Mouse (Mus musculus): Measurements from ENCODE around the gene Spink4. TPM values are rescaled to one million over a fixed set of nuclear protein-coding genes. Genes with fewer than 3 reads are reported as not detected.

Spink4 gene
- polyA plus RNA-seq, 1 experiment from 2014 or later: 2.9 TPM

DNA sequence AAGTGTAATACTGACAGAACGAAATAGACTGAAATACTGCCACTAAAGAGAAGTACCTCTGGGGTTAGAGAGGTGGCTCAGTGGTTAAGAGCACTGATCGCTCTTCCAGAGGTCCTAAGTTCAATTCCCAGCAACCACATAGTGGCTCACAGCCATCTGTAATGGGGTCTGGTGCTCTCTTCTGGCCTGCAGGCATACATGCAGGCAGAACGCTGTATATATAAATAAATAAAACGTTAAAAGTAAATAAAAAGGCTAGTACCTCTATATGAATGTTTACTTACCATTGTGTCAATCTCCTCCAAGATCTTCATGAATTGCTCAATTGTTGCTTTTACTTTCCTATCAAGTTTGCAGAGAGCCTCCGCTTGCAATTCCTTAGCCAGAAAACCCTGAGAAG, 18.9 kb downstream of the Spink4 start:
- no peak for ATAC-seq (ENCODE audit: low read depth)
- WGBS (ENCODE audit: insufficient replicate concordance): 89% methylated on average over 5 of the region's 5 CpGs
- peaks cover 70% of the 10 kb centered on the region for H3K36me3 ChIP-seq (ENCODE audit: control insufficient read depth, insufficient read depth)

GRCm38 (mm10) chr4:40943651-40944050, 23.8 kb downstream of the Spink4 start:
- Histone ChIP-seq H3K4me2 (ENCODE audit: low read depth, low read length) (no peak overlapping the region), H3K9me3 (replicated peaks; ENCODE audit: control insufficient read depth, low read length) (peaks cover 4% of the 10 kb centered on the region; the same call in 1 of the 2 replicates), H3K4me1 (ENCODE audit: control insufficient read depth, low read depth, low read length) (peaks cover 23% of the 10 kb centered on the region), H3K27ac (ENCODE audit: low read length) (no peak overlapping the region), H3K4me3 (ENCODE audit: low read depth, low read length) (no peak overlapping the region), H3K27me3 (ENCODE audit: control insufficient read depth, insufficient read depth, low read depth, low read length) (no peaks in the 10 kb centered on the region), H3K9ac (ENCODE audit: low read depth, low read length) (no peak overlapping the region), H3K36me3 (ENCODE audit: control insufficient read depth, insufficient read depth) (peaks cover 54% of the 10 kb centered on the region)
- no peak for ATAC-seq (ENCODE audit: low read depth)
- 89% methylated on average over 5 of the region's 5 CpGs for WGBS (ENCODE audit: insufficient replicate concordance)

More for the DNA sequence above, 18.9 kb downstream of the Spink4 start:
- peaks cover 4% of the 10 kb centered on the region; the same call in 1 of the 2 replicates for H3K9me3 ChIP-seq (replicated peaks; ENCODE audit: control insufficient read depth, low read length)
- no peaks in the 10 kb centered on the region for H3K27me3 ChIP-seq (ENCODE audit: control insufficient read depth, insufficient read depth, low read depth, low read length)
- no peak overlapping the region for H3K4me3 ChIP-seq (ENCODE audit: low read depth, low read length)
- H3K4me2 ChIP-seq (ENCODE audit: low read depth, low read length): no peak overlapping the region
- H3K4me1 ChIP-seq (ENCODE audit: control insufficient read depth, low read depth, low read length): peaks cover 19% of the 10 kb centered on the region
- no peak overlapping the region for H3K9ac ChIP-seq (ENCODE audit: low read depth, low read length)
- no peak overlapping the region for H3K27ac ChIP-seq (ENCODE audit: low read length)

- peaks cover 25% of the 10 kb centered on the region for H3K36me3 ChIP-seq (ENCODE audit: control insufficient read depth, insufficient read depth)
- peak overlapping the region; percentile 95 for H3K9ac ChIP-seq (ENCODE audit: low read depth, low read length)
- H3K27ac ChIP-seq (ENCODE audit: low read length): peak overlapping the region; percentile 93
- no peaks in the 10 kb centered on the region for H3K9me3 ChIP-seq (replicated peaks; ENCODE audit: control insufficient read depth, low read length)
- H3K4me3 ChIP-seq (ENCODE audit: low read depth, low read length): peak overlapping the region; percentile 98
- WGBS (ENCODE audit: insufficient replicate concordance): 36% methylated on average over 7 of the region's 7 CpGs
- H3K4me1 ChIP-seq (ENCODE audit: control insufficient read depth, low read depth, low read length): peaks cover 32% of the 10 kb centered on the region
- no peaks in the 10 kb centered on the region for H3K27me3 ChIP-seq (ENCODE audit: control insufficient read depth, insufficient read depth, low read depth, low read length)
- ATAC-seq (ENCODE audit: low read depth): no peak
- peak overlapping the region; percentile 85 for H3K4me2 ChIP-seq (ENCODE audit: low read depth, low read length)
Measured at GRCm38 (mm10) chr4:40946516-40947121, 26.8 kb downstream of the Spink4 start.

DNA sequence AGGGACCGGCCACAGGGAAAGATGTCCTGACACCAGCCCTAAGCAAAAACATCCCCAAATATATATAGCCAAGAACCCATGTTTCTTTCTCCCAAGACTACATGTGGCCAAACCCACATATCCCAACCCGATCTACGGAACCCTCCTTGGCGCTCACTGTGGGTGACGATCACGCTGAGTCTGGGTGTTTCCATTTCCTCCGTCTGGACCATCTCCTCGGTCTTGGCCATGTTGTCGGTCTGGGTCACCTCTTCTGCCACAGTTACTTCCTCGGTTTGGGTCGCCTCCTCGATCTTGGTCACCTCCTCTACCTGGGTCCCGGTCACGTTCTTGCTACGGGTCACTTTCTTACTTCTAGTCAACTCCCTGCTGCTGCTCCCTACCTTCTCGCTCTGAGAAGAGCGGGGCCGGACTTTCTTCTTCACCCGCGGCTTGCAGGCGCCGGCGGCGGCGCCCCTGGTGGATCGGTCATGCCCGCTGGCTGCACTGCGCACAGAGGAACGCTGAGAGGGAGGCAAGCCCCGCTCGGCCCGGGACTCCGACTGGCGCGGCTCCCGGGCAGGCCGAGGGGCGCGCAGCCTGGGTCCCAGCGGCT, 27.8 kb downstream of the Spink4 start:
- peak overlapping the region; percentile 93 for H3K27ac ChIP-seq (ENCODE audit: low read length)
- peaks cover 21% of the 10 kb centered on the region for H3K36me3 ChIP-seq (ENCODE audit: control insufficient read depth, insufficient read depth)
- under 1% methylated on average over 40 of the region's 40 CpGs for WGBS (ENCODE audit: insufficient replicate concordance)
- H3K4me3 ChIP-seq (ENCODE audit: low read depth, low read length): peak overlapping the region; percentile 98
- H3K4me1 ChIP-seq (ENCODE audit: control insufficient read depth, low read depth, low read length): peaks cover 23% of the 10 kb centered on the region
- peak overlapping the region; percentile 95 for H3K9ac ChIP-seq (ENCODE audit: low read depth, low read length)
- H3K27me3 ChIP-seq (ENCODE audit: control insufficient read depth, insufficient read depth, low read depth, low read length): no peaks in the 10 kb centered on the region
- H3K9me3 ChIP-seq (replicated peaks; ENCODE audit: control insufficient read depth, low read length): no peaks in the 10 kb centered on the region
- H3K4me2 ChIP-seq (ENCODE audit: low read depth, low read length): peak overlapping the region; percentile 85
- ATAC-seq (ENCODE audit: low read depth): peak; percentile 30

DNA sequence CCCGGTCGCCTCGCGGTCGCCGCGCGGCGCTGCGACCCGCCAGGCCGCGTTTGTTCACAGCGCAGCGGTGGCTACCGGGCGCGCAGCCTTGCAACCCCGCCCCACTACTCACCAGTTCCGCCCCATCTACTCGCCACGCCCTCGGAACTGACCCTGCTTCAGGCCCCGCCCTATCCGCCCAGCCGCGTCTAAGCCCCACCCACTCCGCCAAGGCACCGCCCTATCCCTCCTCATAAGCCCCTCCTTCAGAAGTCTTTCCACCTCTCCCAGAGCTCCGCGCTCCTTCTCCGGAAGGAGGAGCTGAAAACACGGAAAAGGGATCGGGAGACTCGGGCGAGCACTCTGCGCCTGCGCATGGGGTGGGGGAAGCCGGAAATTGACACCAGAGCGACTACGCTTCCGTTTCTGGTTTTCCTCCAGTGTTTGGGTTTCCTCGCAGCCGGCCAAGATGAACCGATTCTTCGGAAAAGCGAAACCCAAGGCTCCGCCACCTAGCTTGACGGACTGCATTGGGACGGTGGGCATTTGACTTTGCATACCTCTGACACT, 28.4 kb downstream of the Spink4 start, which contains the start of the genes Bag1 and Chmp5:
TSS of gene Bag1 (minus strand) at position 135 of the 549 bp plus-strand sequence.
TSS of gene Chmp5 (plus strand) at position 248 of the 549 bp plus-strand sequence.
- peak within 1 kb of the TSS; percentile 93 for H3K27ac ChIP-seq (ENCODE audit: low read length)
- H3K9me3 ChIP-seq (replicated peaks; ENCODE audit: control insufficient read depth, low read length): no peaks in the 10 kb centered on the region
- H3K9ac ChIP-seq (ENCODE audit: low read depth, low read length): peak within 1 kb of the TSS; percentile 95
- peak within 1 kb of the TSS; percentile 98 for H3K4me3 ChIP-seq (ENCODE audit: low read depth, low read length)
- WGBS (ENCODE audit: insufficient replicate concordance): under 1% methylated on average over 50 of the region's 50 CpGs
- peaks cover 23% of the 10 kb centered on the region for H3K4me1 ChIP-seq (ENCODE audit: control insufficient read depth, low read depth, low read length)
- ATAC-seq (ENCODE audit: low read depth): peak; percentile 95
- peaks cover 19% of the 10 kb centered on the region for H3K36me3 ChIP-seq (ENCODE audit: control insufficient read depth, insufficient read depth)
- peak within 1 kb of the TSS; percentile 92 for H3K4me2 ChIP-seq (ENCODE audit: low read depth, low read length)
- no peaks in the 10 kb centered on the region for H3K27me3 ChIP-seq (ENCODE audit: control insufficient read depth, insufficient read depth, low read depth, low read length)

DNA sequence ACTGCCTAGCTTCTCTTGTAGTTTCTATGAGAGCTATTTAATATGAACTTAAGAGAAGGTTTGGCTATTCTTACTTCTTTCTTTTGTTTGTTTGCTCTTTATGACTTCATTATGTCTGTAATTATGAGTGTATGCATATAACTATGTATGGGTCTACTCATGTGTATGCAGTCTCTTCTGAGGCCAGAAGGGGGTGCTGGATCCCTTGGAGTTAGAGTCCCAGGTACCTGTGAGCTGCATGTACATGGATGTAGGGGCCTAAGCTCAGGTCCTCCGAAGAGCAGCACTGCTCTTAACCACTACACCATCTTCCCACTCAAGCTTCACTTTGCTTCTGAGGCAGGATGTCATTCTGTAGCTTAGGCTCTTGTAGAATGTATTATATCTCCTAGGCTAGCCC, 33.7 kb downstream of the Spink4 start:
- no peak overlapping the region for H3K27ac ChIP-seq (ENCODE audit: low read length)
- no peaks in the 10 kb centered on the region for H3K27me3 ChIP-seq (ENCODE audit: control insufficient read depth, insufficient read depth, low read depth, low read length)
- H3K4me1 ChIP-seq (ENCODE audit: control insufficient read depth, low read depth, low read length): peaks cover 13% of the 10 kb centered on the region
- WGBS (ENCODE audit: insufficient replicate concordance): 62% methylated on average over 1 of the region's 1 CpGs
- H3K36me3 ChIP-seq (ENCODE audit: control insufficient read depth, insufficient read depth): peaks cover 6% of the 10 kb centered on the region
- no peak overlapping the region for H3K4me3 ChIP-seq (ENCODE audit: low read depth, low read length)
- H3K9ac ChIP-seq (ENCODE audit: low read depth, low read length): no peak overlapping the region
- H3K4me2 ChIP-seq (ENCODE audit: low read depth, low read length): no peak overlapping the region
- peak; percentile 59; the same call in 1 of the 2 replicates for ATAC-seq (ENCODE audit: low read depth)
- H3K9me3 ChIP-seq (replicated peaks; ENCODE audit: control insufficient read depth, low read length): no peaks in the 10 kb centered on the region

DNA sequence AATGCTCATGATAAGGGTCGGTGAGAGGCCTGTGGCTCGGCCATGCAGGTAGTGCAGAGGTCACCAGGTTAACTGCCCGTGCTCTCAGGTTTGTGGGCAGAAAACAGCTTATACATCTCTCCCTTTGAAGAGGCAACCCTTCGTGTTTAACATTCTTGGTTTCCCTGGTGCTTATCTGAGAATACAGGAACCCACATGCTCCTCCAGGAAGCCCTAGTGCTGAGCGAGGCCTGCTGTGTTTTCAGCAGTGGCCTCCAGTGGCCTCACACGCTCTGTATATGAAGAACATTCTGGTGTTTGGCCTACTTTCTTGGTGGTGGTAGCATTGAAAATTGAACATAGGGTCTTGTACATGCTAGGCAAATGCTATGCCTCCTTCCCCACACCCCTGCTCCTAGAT, 36.1 kb downstream of the Spink4 start:
- WGBS (ENCODE audit: insufficient replicate concordance): 32% methylated on average over 6 of the region's 6 CpGs
- peaks cover 3% of the 10 kb centered on the region; the same call in 1 of the 2 replicates for H3K4me1 ChIP-seq (ENCODE audit: control insufficient read depth, low read depth, low read length)
- H3K9me3 ChIP-seq (replicated peaks; ENCODE audit: control insufficient read depth, low read length): no peaks in the 10 kb centered on the region
- peaks cover 11% of the 10 kb centered on the region for H3K36me3 ChIP-seq (ENCODE audit: control insufficient read depth, insufficient read depth)
- no peak overlapping the region for H3K27ac ChIP-seq (ENCODE audit: low read length)
- no peak for ATAC-seq (ENCODE audit: low read depth)
- no peak overlapping the region for H3K4me3 ChIP-seq (ENCODE audit: low read depth, low read length)
- H3K9ac ChIP-seq (ENCODE audit: low read depth, low read length): no peak overlapping the region
- H3K27me3 ChIP-seq (ENCODE audit: control insufficient read depth, insufficient read depth, low read depth, low read length): no peaks in the 10 kb centered on the region
- H3K4me2 ChIP-seq (ENCODE audit: low read depth, low read length): no peak overlapping the region

DNA sequence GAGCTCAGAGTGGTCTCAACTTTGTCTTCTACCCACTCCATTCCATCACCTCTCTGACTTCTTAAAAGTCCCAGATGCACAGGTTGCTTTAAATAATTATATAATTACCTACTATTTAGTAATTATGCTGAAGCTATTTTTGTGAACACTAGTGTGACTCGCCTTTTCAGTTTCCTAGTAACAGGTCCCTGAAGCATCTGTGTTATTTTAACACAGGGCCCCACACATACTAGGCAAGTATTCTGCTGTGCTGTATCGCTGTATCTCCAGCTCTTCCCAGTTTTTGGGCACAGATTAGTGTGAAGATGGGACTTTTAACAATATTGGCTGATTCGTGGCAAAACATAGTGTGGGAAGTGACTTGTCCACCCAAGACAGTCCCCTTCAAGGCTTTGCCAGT, 43.7 kb downstream of the Spink4 start:
- no peak overlapping the region for H3K9ac ChIP-seq (ENCODE audit: low read depth, low read length)
- 74% methylated on average over 3 of the region's 3 CpGs for WGBS (ENCODE audit: insufficient replicate concordance)
- no peaks in the 10 kb centered on the region for H3K9me3 ChIP-seq (replicated peaks; ENCODE audit: control insufficient read depth, low read length)
- H3K4me3 ChIP-seq (ENCODE audit: low read depth, low read length): no peak overlapping the region
- H3K27ac ChIP-seq (ENCODE audit: low read length): no peak overlapping the region
- H3K4me1 ChIP-seq (ENCODE audit: control insufficient read depth, low read depth, low read length): no peaks in the 10 kb centered on the region
- H3K4me2 ChIP-seq (ENCODE audit: low read depth, low read length): no peak overlapping the region
- ATAC-seq (ENCODE audit: low read depth): no peak
- H3K27me3 ChIP-seq (ENCODE audit: control insufficient read depth, insufficient read depth, low read depth, low read length): no peaks in the 10 kb centered on the region
- peaks cover 16% of the 10 kb centered on the region for H3K36me3 ChIP-seq (ENCODE audit: control insufficient read depth, insufficient read depth)

GRCm38 (mm10) chr4:40969161-40969560, 49.3 kb downstream of the Spink4 start:
- no peaks in the 10 kb centered on the region for H3K27me3 ChIP-seq (ENCODE audit: control insufficient read depth, insufficient read depth, low read depth, low read length)
- no peak overlapping the region for H3K4me3 ChIP-seq (ENCODE audit: low read depth, low read length)
- H3K4me2 ChIP-seq (ENCODE audit: low read depth, low read length): no peak overlapping the region
- no peak for ATAC-seq (ENCODE audit: low read depth)
- peaks cover 17% of the 10 kb centered on the region for H3K4me1 ChIP-seq (ENCODE audit: control insufficient read depth, low read depth, low read length)
- H3K27ac ChIP-seq (ENCODE audit: low read length): no peak overlapping the region
- H3K9me3 ChIP-seq (replicated peaks; ENCODE audit: control insufficient read depth, low read length): no peaks in the 10 kb centered on the region
- WGBS (ENCODE audit: insufficient replicate concordance): 59% methylated on average over 4 of the region's 4 CpGs
- H3K36me3 ChIP-seq (ENCODE audit: control insufficient read depth, insufficient read depth): no peaks in the 10 kb centered on the region; the same call in 1 of the 2 replicates
- H3K9ac ChIP-seq (ENCODE audit: low read depth, low read length): no peak overlapping the region

Data from liver, embryonic 16.5 days (tissue).